Mouse (Mus musculus) forebrain, embryonic 14.5 days (tissue): Measurements from ENCODE around the gene Ttll1. TPM values are rescaled to one million over a fixed set of nuclear protein-coding genes. Genes with fewer than 3 reads are reported as not detected.
"Not testable (repeated sequence)": the region's sequence is repeated elsewhere in the genome, so short reads cannot be mapped to it uniquely, and the experiment has no call there.

Experiments used
- ATAC-seq: fragments of 200-750 bp; cut with Nextera tagmentation; 2 replicates; pipeline ENCODE4 v1.8.0; 2017; ENCODE audit warnings: mild to moderate bottlenecking, moderate library complexity
- DNase-seq: peaks from one replicate; pipeline ENCODE4 v3.0.0-alpha.2; 2015; ENCODE audit warnings: low spot score
- H3K27ac ChIP-seq: fragments of 300-500 bp; sonication (generic); 2 replicates; pipeline ENCODE4 v1.5.1; 2014; ENCODE audit warnings: low read depth, mild to moderate bottlenecking, control low read depth, low read length, moderate library complexity
- H3K27me3 ChIP-seq: fragments of 300-500 bp; sonication (generic); replicated peaks from 2 replicates; pipeline ENCODE4 v1.6.1; 2014; ENCODE audit warnings: low read length, control low read depth, mixed read lengths; ENCODE audit not compliant: control insufficient read depth, insufficient read depth
- H3K36me3 ChIP-seq: fragments of 300-500 bp; sonication (generic); 2 replicates; pipeline ENCODE4 v1.6.1; 2014; ENCODE audit warnings: low read length, control low read depth; ENCODE audit not compliant: control insufficient read depth, insufficient read depth
- H3K4me1 ChIP-seq: fragments of 300-500 bp; sonication (generic); 2 replicates; pipeline ENCODE4 v1.6.1; 2014; ENCODE audit warnings: antibody characterized with exemption, low read length, control low read depth; ENCODE audit not compliant: control insufficient read depth, insufficient read depth
- H3K4me2 ChIP-seq: fragments of 300-500 bp; sonication (generic); 2 replicates; pipeline ENCODE4 v1.6.1; 2014; ENCODE audit warnings: mild to moderate bottlenecking, control low read depth, low read length
- H3K4me3 ChIP-seq: fragments of 300-500 bp; sonication (generic); 2 replicates; pipeline ENCODE4 v1.5.1; 2014; ENCODE audit warnings: low read depth, low read length, control low read depth
- H3K9ac ChIP-seq: fragments of 300-500 bp; sonication (generic); 2 replicates; pipeline ENCODE4 v1.6.1; 2014; ENCODE audit warnings: mild to moderate bottlenecking, low read length, control low read depth, moderate library complexity
- H3K9me3 ChIP-seq: fragments of 300-500 bp; sonication (generic); replicated peaks from 2 replicates; pipeline ENCODE4 v1.6.1; 2016; ENCODE audit warnings: low read length, control low read depth, mixed read lengths; ENCODE audit not compliant: control insufficient read depth
- WGBS: fragments of 180-500 bp; shearing (Covaris S2); extraction: QIAGEN DNeasy Blood & Tissue Kit; methylation state at CpG from one replicate; pipeline ENCODE4 v1.1.7; 2014; 5-methylcytosine and 5-hydroxymethylcytosine counted together
- polyA plus RNA-seq: library from polyadenylated mRNA; unstranded; fragments of >200 nt; fragmentation: Nextera tagmentation; extraction: Ambion mirVana; gene quantifications from 2 replicates; pipeline ENCODE4 v1.2.1, GENCODE M21; 2014

Gene Ttll1
- polyA plus RNA-seq, 1 experiment from 2014 or later, result 35.5 TPM

DNA sequence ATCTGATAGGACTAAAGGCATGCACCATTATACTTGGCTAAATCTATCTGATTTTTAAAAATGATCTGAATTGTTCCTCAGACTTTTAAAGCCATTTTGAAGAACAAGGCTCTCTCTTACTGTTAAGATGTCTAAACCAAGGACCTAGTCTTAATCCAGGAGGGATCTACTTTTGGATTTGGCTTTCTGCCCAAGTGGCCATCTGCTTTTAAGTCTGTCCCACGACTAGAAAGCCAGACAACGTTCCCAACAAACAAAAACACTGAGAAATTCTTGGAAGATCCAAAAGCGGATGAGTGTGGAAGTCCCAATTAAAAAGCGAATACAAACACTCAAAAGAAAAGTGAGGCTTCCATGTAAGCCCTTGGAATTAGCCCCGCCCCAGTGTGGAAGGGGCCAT lies 4.3 kb upstream of the Ttll1 start:
- no peak overlapping the region for H3K27ac ChIP-seq
- H3K4me3 ChIP-seq, result no peak overlapping the region
- DNase-seq (no peak), ATAC-seq (no peak)
- H3K4me1 ChIP-seq, result no peaks in the 10 kb centered on the region
- H3K36me3 ChIP-seq, result no peaks in the 10 kb centered on the region
- H3K9ac ChIP-seq, result no peak overlapping the region
- no peak overlapping the region for H3K4me2 ChIP-seq
- WGBS, result 50% methylated on average over 5 of the region's 5 CpGs
- H3K27me3 ChIP-seq, result no peaks in the 10 kb centered on the region
- H3K9me3 ChIP-seq, result no peaks in the 10 kb centered on the region

DNA sequence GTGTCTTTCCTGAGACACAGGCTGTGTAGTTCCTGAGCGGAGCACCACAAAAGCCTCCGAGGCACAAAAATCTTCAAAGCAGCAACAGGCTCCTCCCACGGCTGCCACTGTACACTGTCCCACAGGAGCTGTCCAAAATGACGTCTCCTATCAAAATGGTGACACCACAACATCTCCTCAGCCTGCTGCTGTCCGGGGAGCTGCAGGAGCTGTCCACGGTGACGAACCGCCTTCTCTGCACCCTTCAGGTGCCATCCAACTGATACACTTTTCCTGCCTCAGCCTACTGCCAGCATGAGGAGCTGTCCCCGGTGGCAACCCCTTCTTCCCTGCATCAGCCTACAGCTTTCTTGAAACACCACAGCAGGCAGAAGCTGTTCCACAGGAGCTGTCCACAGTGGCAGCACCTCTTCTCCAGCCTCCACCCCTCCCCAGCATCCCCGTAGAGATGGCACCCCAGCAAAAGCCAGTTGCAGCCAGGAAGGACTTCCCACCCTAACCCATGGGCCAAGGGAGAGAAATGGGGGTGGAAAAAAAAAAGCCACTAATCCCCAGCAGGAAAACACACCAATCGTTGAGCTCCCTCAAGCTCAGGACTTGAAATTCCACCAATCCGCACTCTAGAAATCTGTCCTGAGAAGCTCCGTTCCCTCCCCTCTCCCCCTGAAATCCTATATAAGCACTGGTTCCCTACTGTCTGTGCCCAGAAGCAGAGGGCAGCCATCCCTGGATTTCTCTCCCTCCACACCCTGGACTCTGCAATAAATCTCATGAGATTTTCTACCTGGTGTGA lies 2.0 kb upstream of the Ttll1 start:
- Histone ChIP-seq H3K9ac (no peak overlapping the region), H3K9me3 (no peaks in the 10 kb centered on the region), H3K27ac (no peak overlapping the region), H3K4me3 (no peak overlapping the region), H3K27me3 (no peaks in the 10 kb centered on the region), H3K36me3 (no peaks in the 10 kb centered on the region), H3K4me2 (no peak overlapping the region), H3K4me1 (peaks cover 9% of the 10 kb centered on the region)
- ATAC-seq (no peak), DNase-seq (no peak)
- 74% methylated on average over 13 of the region's 13 CpGs for WGBS

DNA sequence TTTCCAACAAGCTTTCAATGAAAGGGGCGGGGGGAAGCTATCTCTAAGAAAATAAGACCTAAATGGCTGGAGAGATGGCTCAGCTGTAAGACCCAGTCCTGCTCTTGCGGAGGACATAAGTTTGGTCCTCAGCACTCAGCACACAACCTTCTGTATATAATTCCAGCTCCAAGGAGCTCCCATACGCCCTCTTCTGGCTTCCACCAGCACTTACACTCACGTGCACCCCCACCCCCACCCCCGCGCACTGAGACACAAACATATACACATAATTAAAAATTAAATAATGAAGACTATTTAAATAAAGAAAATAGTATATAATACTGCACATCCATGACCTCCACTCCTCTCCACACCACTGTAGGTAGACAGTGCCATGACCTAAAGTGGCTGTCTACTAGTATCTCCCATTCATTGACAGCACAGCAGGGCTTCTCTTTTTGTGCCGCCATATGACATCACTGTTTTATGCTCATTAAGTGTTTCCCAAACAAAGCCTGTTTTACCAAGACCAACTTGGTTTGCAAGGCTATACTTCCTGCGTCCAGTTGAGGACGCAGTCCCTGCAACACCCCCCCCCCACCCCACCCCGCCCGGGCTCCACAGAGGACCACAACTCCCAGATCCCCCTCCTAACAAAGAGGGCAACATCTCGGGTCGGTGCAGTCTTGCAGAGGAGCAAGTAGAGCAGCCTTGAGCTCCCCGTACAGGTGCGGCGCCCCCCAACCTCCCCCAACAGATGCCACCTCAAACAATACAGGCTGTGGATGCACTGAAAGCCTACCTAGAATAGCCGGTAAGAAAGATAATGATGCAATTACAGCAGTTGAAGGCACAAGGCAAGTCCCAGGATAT lies 516 bp downstream of the Ttll1 start:
- Histone ChIP-seq H3K36me3 (peaks cover 2% of the 10 kb centered on the region; the same call in 1 of the 2 replicates), H3K27ac (peak overlapping the region; percentile 89), H3K27me3 (no peaks in the 10 kb centered on the region), H3K4me3 (peak overlapping the region; percentile 61), H3K4me2 (peak overlapping the region; percentile 67), H3K9ac (peak overlapping the region; percentile 75), H3K4me1 (peaks cover 9% of the 10 kb centered on the region), H3K9me3 (no peaks in the 10 kb centered on the region)
- peak; percentile 83 for ATAC-seq
- DNase-seq, result peak; percentile 54
- 26% methylated on average over 17 of the region's 17 CpGs for WGBS

DNA sequence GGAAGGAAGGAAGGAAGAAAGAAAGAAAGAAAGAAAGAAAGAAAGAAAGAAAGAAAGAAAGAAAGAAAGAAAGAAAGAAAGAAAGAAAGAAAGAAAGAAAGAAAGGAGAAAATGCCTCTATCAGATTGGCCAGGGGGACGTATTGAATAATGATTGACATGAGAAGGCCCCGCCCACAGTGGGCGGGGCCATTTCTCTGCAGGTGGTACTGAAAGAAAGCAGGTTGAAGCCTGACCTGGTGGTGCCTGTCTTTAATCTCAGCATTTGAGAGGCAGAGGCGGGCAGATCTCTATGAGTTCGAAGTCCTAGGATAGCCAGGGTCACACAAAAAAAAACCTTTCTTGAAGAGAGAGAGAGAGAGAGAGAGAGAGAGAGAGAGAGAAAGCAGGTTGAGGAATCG lies 9.2 kb downstream of the Ttll1 start:
- not testable (repeated sequence) for H3K4me1 ChIP-seq, H3K27ac ChIP-seq, H3K9me3 ChIP-seq, H3K4me3 ChIP-seq, ATAC-seq, H3K4me2 ChIP-seq, DNase-seq, H3K9ac ChIP-seq, H3K27me3 ChIP-seq
- 84% methylated on average over 6 of the region's 6 CpGs for WGBS
- H3K36me3 ChIP-seq, result peaks cover 76% of the 10 kb centered on the region

DNA sequence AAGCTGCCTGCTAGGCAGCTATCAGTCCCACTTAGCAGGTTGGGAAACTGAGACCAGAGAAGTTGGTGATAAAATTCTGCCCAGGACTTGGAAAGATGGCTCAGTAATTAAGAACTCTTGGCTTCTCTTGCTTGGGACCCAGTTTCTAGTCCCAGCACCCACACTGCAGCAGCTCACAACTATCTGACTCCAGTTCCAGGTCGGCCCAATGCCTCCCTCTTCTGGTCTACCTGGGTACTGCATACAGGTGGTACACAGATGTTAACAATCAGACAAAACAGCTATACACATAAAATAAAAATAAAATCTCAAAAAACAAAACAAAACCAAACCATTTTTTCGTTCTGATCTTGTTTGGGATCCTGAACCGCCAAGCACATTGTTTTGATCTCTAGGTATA lies 10.3 kb downstream of the Ttll1 start:
- Histone ChIP-seq H3K4me1 (no peaks in the 10 kb centered on the region), H3K4me2 (no peak overlapping the region), H3K9me3 (no peaks in the 10 kb centered on the region), H3K9ac (no peak overlapping the region), H3K27ac (no peak overlapping the region), H3K36me3 (peaks cover 86% of the 10 kb centered on the region), H3K4me3 (no peak overlapping the region), H3K27me3 (no peaks in the 10 kb centered on the region)
- DNase-seq (no peak), ATAC-seq (no peak)
- WGBS, result 59% methylated on average over 3 of the region's 3 CpGs

DNA sequence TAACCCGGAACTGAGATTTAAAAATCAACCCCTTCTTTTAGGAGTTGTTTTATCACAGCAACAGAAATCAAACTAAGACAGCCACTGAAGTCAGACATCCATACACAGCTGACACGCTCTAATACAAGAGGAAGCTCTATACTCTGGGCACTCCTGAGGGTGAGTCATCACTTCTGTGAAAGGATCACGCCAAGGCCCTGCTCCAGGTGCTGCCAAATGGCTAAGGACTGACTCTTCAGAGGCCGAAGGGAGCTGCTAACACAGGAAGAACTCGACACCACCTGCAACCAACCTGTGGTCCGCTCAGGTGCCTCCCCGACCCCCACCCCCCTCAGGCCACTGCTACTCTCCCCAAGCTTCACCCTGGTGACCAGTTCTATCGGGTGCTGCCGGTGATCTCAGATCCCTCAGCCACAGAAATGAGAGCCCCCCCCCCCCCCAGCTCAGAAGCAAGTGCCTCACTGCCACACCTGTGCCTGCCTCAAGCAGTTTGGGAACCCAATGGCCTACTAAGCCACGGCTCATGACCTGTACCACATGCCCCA lies 11.4 kb downstream of the Ttll1 start:
- ATAC-seq (no peak), DNase-seq (no peak)
- 96% methylated on average over 10 of the region's 10 CpGs for WGBS
- Histone ChIP-seq H3K9ac (no peak overlapping the region), H3K36me3 (peaks cover 88% of the 10 kb centered on the region), H3K4me2 (no peak overlapping the region), H3K9me3 (no peaks in the 10 kb centered on the region), H3K4me3 (no peak overlapping the region), H3K27me3 (no peaks in the 10 kb centered on the region), H3K27ac (no peak overlapping the region), H3K4me1 (no peaks in the 10 kb centered on the region)

DNA sequence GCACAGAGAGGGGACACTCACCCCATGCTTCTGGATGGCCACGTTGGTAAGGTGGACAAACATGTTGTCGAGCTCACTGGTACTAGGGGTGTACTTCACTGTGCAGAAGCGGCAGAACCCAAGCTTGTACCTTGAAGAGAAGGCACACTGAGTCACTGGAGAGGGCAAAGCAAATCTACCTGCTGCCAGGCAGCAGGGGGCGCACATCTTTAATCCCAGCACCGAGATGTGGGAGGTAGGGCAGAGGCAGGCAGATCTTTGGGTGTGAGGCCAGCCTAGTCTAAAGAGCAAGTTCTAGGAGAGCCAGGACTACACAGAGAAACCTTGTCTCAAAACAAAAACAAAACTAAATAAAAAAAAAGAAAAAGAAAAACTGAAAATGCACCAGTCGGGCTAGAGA lies 13.4 kb downstream of the Ttll1 start:
- ATAC-seq, result no peak
- no peaks in the 10 kb centered on the region for H3K4me1 ChIP-seq
- 91% methylated on average over 6 of the region's 6 CpGs for WGBS

DNA sequence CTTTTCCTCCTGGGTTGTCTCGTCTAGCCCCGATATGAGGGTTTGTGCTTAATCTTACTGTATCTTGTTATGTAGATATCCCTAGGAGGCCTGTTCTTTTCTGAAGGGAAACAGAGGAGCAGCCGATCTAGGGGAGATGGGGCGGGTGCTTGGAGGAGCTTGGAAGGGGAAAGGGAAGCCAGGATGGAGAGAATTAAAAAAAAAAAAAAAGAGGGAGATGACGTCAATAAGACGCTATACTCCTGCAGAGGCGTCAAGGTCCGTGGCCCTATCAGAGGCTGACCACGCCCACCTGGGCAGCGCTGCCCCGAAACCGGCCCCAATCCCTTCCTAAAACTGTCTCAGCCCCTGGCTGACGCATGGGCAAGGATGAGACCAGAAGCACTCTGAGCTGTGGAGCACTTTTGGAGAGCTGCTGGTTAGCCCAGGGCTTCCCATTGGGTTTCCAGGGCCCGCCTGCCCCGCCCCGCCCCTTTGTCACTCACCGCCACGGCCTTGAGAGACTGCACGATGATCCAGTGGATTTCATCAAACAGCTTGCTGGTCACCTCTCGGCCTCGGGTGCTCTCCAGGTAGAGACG lies 14.8 kb downstream of the Ttll1 start:
- no peak overlapping the region for H3K9ac ChIP-seq
- H3K27me3 ChIP-seq, result no peaks in the 10 kb centered on the region
- H3K27ac ChIP-seq, result no peak overlapping the region
- no peak overlapping the region for H3K4me3 ChIP-seq
- H3K9me3 ChIP-seq, result no peaks in the 10 kb centered on the region
- no peak for DNase-seq
- WGBS, result 70% methylated on average over 22 of the region's 22 CpGs
- H3K4me1 ChIP-seq, result no peaks in the 10 kb centered on the region
- no peak for ATAC-seq
- H3K36me3 ChIP-seq, result peaks cover 97% of the 10 kb centered on the region
- H3K4me2 ChIP-seq, result no peak overlapping the region

More for the DNA sequence above, 13.4 kb downstream of the Ttll1 start:
- H3K27ac ChIP-seq, result no peak overlapping the region
- no peak overlapping the region for H3K4me2 ChIP-seq
- no peak overlapping the region for H3K4me3 ChIP-seq
- no peaks in the 10 kb centered on the region for H3K27me3 ChIP-seq
- peaks cover 92% of the 10 kb centered on the region for H3K36me3 ChIP-seq
- no peaks in the 10 kb centered on the region for H3K9me3 ChIP-seq
- DNase-seq, result no peak
- no peak overlapping the region for H3K9ac ChIP-seq
